Mouse (Mus musculus): ENCODE results near the gene Gm20388.

- TF ChIP-seq CTCF (IDR thresholded peaks at IDR 0.05; ENCODE audit: low read depth, low read length) (no peak), GATA1 (IDR thresholded peaks at IDR 0.05; ENCODE audit: borderline replicate concordance, low read length) (no peak), GATA2 (IDR thresholded peaks at IDR 0.05; ENCODE audit: borderline replicate concordance, low read depth, low read length) (no peak), TAL1 (conservative IDR thresholded peaks at IDR 0.05; ENCODE audit: low read depth, low read length) (no peak), POLR2AphosphoS5 (IDR thresholded peaks at IDR 0.05; ENCODE audit: insufficient replicate concordance, low read depth, low read length) (no peak)
Observed at GRCm38 (mm10) chr8:124242208-124242607, 4331.6 kb downstream of the Gm20388 start.

Data from G1E (cell line).